Mouse (Mus musculus) brown adipose tissue, adult 24 weeks (tissue): Measurements from ENCODE around the gene Ric8b. TPM values are rescaled to one million over a fixed set of nuclear protein-coding genes. Genes with fewer than 3 reads are reported as not detected.

Source experiments
- H3K27ac ChIP-seq: fragments of 200-500 bp; replicated peaks from 2 replicates; pipeline ENCODE4 v1.5.1; 2012; ENCODE audit warnings: low read depth, mild to moderate bottlenecking, low read length
- H3K4me1 ChIP-seq: fragments of 200-500 bp; 2 replicates; pipeline ENCODE4 v1.6.1; 2012; ENCODE audit warnings: low read length, mixed read lengths; ENCODE audit not compliant: control insufficient read depth, insufficient read depth, insufficient read length
- H3K4me3 ChIP-seq: fragments of 200-500 bp; 2 replicates; pipeline ENCODE4 v1.5.1; 2012; ENCODE audit warnings: low read depth, mild to moderate bottlenecking, low read length, moderate library complexity; ENCODE audit not compliant: insufficient read depth
- polyA plus RNA-seq: library from polyadenylated mRNA; stranded (reverse); fragments of >200 nt; gene quantifications from 2 replicates; pipeline ENCODE4 v1.2.4, GENCODE M21; 2012; ENCODE audit not compliant: missing spikeins, insufficient read depth, insufficient read length

The Ric8b gene
- 24.3 and 26.9 TPM in 2 replicates for polyA plus RNA-seq

DNA sequence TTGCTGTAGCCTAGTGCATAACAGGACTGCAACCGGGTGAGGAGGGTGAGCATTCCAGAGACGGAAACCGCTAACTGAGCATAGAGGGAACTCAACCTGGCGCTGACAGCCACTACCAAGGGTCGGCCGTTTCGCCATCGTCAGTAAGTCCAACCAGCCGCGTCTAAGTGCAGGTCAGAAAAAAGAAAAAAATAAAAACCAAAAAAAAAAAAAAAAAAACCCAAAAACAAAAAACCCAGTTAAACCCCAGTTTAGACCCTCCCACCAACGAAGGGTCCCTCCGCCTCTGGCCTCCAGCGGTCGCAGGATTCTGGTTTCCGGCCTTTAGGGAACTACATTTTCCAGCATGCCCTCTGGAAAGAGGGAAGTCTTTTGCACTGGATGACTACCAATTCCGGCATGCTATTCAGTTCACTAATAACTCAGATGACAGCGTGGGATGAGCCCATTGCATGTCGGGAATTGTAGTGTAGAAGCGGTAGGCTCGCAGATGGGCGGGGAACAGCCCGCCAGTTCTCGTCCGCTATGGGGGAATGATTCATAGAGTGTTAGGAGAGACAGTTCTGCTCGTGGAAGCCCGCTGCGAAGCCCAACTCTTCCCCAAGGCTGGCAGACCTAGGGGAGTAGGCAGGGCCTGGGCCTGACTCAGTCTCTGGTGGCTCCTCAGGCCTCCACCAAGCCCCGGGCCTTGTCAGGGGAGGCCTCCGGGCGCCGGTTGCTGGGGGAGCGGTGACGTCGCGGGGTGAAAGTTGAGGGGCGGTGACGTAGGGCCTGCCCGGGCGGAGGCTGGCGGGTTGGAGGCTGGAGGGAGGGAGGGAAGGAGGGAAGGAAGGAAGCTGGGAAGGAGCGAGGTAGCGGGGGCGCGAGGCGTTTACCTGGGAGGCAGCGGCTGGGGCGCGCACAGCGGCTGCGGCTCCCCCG lies at the start of gene Ric8b:
Gene Ric8b (plus strand): TSS at position 807 of the 921 bp plus-strand sequence.
- Histone ChIP-seq H3K4me1 (peaks cover 6% of the 10 kb centered on the region; the same call in 1 of the 2 replicates), H3K27ac (peak within 1 kb of the TSS; percentile 98), H3K4me3 (peak within 1 kb of the TSS; percentile 82)

DNA sequence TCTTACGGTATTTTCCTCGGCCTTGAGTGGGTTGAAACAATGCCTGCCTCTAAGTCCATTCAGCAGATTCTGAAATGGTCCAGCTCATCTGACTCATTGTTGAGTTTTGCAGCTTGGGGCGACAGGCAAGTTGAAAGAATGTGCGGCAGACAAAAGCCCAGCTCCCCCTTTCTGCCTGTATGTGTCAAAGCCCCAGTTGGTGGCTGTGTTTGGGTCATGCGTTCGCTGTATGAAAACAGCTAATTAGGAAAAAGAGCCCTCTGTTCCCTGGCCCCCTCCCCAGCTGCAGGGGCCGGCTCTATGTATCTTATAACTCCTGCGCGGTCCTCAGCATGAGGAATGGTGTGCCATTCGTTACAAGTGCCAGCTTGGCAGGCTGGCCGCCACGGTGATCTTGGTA lies 46.1 kb upstream of the Ric8b start:
- no peaks in the 10 kb centered on the region for H3K4me1 ChIP-seq
- H3K4me3 ChIP-seq = no peak overlapping the region
- no peak overlapping the region for H3K27ac ChIP-seq

DNA sequence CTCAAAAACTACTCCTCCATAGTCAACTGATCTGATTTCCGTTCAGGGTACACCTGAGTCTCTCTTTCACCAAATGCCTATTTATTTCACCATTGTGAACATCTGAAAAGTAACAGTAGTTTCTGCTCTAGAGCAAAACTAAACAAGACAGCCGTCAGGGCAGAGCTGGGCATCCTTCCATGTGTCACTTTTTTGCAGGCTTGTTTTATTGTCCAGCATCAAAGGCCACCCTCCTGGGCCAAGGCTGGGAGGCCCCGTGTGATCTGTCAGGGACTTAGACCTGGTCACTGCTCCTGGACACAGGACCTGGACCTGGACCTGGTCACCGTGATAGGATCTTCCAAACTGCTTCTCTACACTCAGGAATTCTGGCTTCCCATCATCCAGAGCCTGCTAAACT lies 45.5 kb upstream of the Ric8b start:
- Histone ChIP-seq H3K4me1 (no peaks in the 10 kb centered on the region), H3K4me3 (no peak overlapping the region), H3K27ac (no peak overlapping the region)

DNA sequence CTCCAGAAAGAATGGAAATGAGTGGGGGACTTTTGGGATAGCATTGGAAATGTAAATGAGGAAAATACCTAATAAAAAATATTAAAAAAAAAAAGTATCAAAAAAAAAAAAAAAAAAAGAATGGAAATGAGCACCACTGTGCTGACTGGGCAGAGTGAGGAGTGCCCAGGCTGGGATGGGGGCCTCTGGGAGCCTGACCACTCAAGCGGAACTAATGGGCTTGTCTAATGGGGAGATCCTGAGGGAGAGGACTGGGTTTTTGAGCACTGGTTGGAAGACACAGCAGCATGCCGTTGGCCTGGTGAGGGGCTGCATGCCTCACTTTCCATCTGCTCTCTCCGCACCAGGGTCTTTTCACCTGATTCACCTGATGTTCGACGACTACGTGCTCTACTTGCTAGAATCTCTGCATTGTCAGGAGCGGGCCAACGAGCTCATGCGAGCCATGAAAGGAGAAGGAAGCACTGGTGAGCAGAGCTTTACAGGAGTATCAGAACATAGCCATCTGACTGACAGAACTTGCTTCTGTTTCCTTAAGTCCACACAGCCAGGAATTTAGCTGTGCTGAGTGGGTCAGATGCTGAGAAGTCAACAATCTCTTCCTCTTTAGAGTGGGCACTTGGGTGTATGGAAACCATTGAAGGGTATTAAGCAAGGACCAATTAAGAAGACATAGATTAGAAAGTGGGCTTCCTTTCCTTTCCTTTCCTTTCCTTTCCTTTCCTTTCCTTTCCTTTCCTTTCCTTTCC lies 37.4 kb upstream of the Ric8b start:
- no peaks in the 10 kb centered on the region for H3K4me1 ChIP-seq
- H3K27ac ChIP-seq = no peak overlapping the region

GRCm38 (mm10) chr10:84882528-84882927 lies 34.9 kb upstream of the Ric8b start:
- H3K27ac ChIP-seq = no peak overlapping the region
- H3K4me1 ChIP-seq = no peaks in the 10 kb centered on the region
- H3K4me3 ChIP-seq = no peak overlapping the region

More for the DNA sequence above, 37.4 kb upstream of the Ric8b start:
- H3K4me3 ChIP-seq = no peak overlapping the region

DNA sequence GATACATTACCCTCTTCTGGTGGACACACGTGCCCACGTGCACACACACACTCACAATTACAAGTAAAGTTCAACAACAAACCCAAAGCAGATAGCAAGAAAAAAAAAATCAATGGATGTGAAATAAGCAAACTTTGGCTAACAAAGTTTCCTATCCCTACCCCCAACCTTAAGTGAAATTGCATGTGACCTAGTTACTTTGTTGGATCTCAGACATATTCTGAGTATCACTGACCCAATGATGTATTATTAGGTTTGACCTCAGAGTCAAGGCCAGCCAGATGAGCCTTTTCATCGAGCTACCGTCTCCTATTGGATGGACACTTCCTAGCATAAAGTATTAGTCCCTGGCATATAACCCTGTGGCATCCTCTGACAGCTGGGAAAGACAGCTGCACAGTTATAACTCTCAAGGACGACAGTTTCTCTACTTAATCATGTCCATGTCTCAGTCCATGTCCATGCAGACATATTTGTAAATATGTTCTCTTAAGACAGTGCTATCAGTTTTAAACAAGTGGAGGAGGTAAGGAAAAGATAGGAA lies 32.0 kb upstream of the Ric8b start:
- Histone ChIP-seq H3K4me3 (no peak overlapping the region), H3K4me1 (no peaks in the 10 kb centered on the region), H3K27ac (no peak overlapping the region)

DNA sequence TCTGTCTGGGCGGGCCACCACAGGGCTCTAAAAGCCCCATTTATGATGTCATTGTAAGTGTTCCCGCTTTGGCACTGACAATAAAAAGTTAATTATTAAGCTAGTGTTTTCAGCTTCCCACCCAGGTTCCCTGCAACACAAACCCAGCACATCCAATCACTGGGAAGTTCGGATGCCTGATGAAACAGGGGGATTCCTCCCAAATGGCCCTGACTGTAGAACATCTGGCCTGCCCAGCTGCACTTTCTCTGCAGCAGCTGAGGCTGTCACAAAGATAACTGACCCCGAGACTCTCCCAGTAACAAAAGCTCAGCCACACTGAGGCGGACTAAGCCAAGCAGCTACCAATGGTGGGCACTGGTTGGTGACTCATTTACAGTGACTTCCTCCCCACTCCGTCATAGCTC lies 31.2 kb upstream of the Ric8b start:
- H3K27ac ChIP-seq = no peak overlapping the region
- H3K4me1 ChIP-seq = no peaks in the 10 kb centered on the region
- H3K4me3 ChIP-seq = no peak overlapping the region

DNA sequence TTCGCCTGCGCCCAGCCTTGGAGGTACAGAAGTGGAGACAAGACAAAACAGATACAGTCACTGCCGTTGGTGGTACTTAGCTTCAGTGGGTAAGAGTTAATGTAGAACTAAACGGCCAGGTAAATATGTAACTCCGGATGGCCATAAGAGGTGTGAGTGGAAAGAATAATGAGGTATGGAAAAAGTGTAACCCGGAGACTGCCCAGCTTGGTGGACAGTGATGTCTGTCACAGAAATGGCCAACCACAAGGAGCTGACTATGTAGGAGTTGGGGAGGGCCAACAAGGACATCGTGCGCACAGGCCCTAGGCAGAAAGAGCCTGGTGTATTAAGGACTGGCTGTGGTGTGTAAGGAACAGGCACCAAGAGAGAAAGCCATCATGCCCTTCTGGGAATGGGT lies 30.6 kb upstream of the Ric8b start:
- Histone ChIP-seq H3K4me3 (no peak overlapping the region), H3K27ac (no peak overlapping the region)

DNA sequence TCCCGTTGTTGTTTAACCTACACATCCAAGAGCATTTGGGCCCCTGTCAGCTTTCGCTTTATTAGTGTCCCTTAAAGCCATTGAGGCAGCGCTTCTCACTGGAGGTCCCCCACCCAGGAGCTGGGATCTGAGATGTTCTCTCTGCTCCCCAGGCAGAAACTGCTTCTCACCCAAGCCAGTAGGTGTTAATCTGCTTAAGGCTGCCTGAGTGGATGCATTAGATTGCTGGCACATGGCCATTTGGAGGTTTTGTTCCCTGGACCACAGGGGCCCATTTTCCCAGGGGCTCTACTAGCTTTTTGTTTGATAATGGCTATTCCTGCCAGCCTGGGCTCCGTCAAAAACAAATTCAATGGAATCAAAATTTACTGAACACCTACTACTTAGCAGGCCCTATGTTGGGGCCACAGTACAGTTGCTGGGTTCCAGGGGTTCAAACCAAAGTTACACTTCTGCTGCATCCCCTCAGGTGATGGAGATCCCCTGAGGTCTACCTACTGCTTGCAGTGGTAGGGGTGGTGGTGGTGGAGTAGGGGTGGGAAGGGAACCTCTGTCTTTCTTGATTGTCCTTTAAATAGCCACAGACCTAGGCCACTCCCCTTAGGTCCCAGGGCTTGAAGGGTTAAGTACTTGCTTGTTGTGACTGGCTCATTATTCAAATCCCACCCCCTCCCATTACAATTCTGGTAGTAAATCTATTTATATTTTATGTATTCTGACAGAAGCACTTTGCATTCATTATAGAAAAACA lies 28.1 kb upstream of the Ric8b start:
- Histone ChIP-seq H3K27ac (no peak overlapping the region), H3K4me1 (no peaks in the 10 kb centered on the region; the same call in 1 of the 2 replicates), H3K4me3 (no peak overlapping the region)

More for the DNA sequence above, 30.6 kb upstream of the Ric8b start:
- H3K4me1 ChIP-seq = no peaks in the 10 kb centered on the region

GRCm38 (mm10) chr10:84895810-84896358 lies 21.5 kb upstream of the Ric8b start:
- H3K4me3 ChIP-seq = no peak overlapping the region
- H3K27ac ChIP-seq = no peak overlapping the region
- peaks cover 4% of the 10 kb centered on the region; the same call in 1 of the 2 replicates for H3K4me1 ChIP-seq

DNA sequence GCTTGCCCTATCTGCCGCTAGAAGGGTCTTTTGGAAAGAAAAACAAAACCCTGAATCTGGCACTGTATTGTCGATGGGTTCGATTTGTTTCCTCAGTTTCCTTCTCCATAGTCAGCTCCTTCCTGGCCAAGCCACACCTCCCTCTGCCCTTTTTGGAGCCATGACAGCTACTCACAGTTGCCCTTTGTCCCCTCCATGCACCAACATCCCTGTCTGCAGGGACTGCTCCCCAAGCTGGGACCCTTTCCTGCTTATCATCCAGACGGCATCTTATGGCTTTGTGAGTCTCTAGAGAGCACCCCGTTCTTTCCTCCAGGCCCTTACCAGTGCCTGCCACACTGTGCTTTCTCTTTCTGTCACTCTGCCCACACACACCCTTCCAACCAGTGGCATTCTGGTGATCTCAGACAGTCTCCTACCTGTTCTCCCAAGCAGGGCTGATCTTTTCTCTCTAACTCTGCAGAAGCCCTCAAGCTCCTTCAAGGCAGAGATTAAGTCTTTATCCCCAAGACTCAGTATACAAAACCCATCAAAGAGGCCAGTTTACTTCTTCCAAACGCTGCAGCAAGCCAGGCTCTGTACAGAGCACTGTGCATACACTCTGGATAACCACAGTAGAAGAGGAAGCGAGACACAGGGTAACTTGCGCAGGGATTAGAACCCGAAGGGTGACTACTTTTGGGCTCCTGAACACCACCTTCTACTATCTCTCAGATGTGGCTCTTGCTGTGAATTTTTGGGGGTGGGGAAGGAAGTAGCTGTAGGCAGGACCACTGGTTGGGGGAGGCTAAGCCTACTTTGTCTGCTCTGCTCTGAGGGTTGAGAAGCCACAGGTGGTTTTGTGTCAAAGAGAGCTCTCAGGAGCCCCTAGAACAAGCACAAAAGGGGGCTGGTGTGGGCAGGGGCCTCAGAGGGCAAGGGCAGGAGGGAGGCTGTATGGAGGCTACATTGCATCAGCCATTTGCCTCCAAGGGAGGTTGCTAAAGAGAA lies 20.2 kb upstream of the Ric8b start:
- H3K27ac ChIP-seq = no peak overlapping the region
- no peak overlapping the region for H3K4me3 ChIP-seq
- H3K4me1 ChIP-seq = peaks cover 8% of the 10 kb centered on the region

DNA sequence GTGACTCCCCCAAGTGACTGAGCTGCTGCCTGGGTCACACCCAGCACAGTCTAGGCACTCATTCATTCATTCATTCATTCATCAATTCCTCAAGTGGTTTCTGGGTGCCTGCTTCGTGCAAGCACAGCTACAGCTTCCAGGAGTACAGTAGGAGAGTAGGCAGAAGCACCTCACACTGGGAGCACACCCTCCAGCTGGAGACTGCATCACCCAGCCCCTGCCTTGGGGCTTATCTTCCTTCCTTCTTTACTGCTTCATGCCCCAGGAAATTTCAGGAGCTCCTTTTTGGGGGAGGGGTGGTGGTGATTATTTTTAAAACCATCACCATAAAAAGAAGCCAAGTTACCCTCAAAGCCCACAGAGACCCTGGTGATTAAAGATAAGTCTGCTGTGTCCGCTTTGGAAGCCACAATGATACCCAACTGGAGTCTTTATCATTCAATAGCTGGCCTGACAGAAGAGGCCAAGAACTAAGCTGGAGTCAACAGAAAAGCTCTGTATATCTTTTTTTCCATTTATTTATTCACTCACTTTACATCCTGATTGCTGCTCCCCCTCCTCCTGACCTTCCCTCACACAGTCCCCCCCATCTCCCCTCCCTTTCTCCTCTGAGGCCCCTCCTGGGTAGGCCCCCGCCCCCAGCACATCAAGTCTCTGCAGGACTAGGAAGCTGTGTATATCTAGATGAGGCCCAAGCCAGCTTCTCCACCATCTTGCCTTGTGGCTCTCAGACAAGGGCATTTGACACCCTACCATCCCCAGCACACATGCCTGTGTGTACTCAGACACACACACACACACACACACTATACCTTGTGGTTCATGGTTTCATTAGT lies 19.1 kb upstream of the Ric8b start:
- Histone ChIP-seq H3K4me1 (peaks cover 16% of the 10 kb centered on the region), H3K4me3 (no peak overlapping the region), H3K27ac (no peak overlapping the region)

DNA sequence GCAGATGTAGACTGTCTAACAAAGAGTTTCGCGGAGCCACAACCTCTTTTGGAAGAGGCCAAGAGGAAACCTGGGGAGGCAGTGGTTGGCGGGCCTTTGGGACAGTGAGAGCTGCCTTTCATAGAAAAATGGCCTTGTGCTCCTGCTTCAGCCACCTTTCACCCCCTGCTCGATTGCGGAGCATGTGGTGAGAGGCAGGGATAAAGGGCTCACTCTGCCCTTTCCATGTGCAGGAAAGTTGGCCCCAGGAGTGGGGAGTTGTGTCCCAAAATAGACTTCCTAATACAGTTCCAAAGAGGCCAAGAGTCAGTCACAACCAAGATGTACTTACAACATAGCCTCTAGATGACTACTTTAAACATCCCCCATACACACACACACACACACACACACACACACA lies 15.7 kb upstream of the Ric8b start:
- Histone ChIP-seq H3K27ac (peak overlapping the region; percentile 96), H3K4me1 (peaks cover 19% of the 10 kb centered on the region), H3K4me3 (no peak overlapping the region)
